Mouse (Mus musculus) CD4-positive helper T cell, adult 2 months (primary cell): ENCODE data around the gene Agps.
A peak's percentile ranks its signal among the peaks of the same experiment; 100 is the strongest.

Source experiments
- DNase-seq: peaks from one replicate; pipeline ENCODE4 v3.0.0-alpha.2; 2012; ENCODE audit warnings: low read depth, missing footprints, low spot score

Gene Agps

GRCm38 (mm10) chr2:75828931-75829610 lies 2.9 kb upstream of the Agps start:
- no peak for DNase-seq

DNA sequence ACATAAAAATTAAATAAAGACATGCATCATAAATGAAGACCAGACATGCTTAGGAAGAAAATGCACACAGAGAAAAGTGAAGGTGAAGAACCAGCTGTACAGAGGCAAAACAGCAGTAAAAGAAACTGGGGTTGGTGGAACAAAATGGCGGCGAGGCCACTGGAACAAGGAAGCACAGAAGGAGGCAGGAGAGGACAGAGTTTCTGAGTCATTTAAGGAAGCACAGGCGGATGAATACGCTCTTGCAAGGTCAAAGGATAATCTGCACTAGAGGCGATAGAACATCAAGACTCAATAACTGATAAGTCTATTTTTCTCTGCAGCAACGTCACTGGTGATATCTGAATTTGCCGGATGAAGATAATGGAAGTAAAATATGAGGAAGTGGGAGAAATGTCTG lies 1.7 kb upstream of the Agps start:
- DNase-seq = no peak

GRCm38 (mm10) chr2:75832781-75833180 lies 804 bp downstream of the Agps start:
- peak; percentile 35 for DNase-seq

GRCm38 (mm10) chr2:75834492-75834891 lies 2.5 kb downstream of the Agps start:
- DNase-seq = no peak

GRCm38 (mm10) chr2:75842302-75842701 lies 10.3 kb downstream of the Agps start:
- DNase-seq = no peak

DNA sequence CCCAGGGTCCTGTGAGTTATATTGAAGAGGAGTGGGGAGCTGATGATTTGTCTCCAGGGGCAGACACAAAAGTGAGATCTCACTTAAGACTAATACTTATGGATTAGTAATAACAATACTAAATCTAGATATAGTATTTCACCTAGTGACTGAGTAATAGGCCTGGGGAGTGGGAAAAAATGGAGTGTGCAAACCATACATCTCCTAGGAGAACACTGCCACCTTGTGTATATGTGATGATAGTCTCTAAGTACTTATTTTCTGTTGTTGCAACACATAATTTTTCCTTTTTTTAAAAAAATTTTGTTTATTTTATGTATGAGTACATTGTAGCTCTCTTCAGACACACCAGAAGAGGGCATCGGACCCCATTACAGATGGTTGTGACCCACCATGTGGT lies 15.7 kb downstream of the Agps start:
- DNase-seq = peak; percentile 47

DNA sequence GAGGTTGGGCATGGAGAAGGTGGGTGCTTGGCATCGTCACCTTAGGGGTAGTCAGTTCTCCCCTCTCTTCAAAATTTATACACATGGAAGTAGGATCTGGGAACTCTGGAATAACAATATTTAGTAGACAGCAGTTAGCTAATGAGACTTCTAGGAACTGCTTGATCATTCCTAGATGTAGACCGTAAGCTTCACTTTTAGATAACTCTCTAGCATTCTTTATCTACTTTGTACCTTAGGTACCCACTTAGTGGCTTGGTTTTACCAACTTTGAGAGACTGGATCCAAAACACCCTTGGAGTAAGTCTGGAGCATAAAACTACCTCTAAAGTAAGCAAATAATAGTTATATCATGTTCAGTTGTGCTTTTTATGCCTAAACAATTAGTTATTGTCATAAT lies 20.5 kb downstream of the Agps start:
- no peak for DNase-seq

- no peak for DNase-seq
Measured at GRCm38 (mm10) chr2:75854136-75854535, 22.2 kb downstream of the Agps start.

- DNase-seq = no peak
Measured at GRCm38 (mm10) chr2:75861115-75861514, 29.1 kb downstream of the Agps start.

DNA sequence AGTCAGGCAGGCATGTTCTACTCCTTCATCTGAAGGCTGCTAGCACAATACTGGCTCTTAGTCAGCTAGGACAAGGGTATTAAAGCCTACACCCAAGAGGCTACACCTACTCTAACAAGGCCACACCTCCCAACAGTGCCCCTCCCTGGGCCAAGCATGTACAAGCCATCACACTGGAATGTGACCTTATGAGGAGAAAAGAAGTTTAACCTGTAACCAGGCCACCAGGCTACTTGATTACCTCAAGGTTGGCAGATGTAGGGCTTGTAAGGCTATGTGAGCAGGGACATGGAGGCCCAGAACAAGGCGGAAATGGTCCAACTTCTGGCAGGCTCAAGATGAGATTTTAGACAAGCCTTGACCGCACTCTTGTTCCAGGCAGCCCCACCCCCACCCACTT lies 37.6 kb downstream of the Agps start:
- DNase-seq = peak; percentile 18

GRCm38 (mm10) chr2:75874008-75874559 lies 42.1 kb downstream of the Agps start:
- no peak for DNase-seq

DNA sequence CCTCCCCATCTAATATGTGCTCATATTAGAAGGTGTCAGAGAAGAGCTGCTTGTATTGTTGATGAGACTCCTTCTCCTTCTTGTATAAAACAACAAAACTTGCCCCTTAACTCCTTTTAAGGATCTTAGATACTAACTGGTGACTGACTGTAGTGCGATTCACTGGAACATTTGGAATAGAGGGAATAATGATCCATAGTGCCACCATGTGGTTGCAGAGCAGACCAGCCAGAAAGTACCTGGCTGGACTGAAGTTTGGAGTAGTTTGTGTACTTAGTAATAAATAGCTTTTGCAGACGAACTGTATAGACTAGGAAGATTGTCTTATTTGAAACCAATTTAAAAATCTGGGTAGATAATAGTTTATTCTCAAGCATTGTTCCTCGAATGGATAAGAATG lies 47.8 kb downstream of the Agps start:
- no peak for DNase-seq

DNA sequence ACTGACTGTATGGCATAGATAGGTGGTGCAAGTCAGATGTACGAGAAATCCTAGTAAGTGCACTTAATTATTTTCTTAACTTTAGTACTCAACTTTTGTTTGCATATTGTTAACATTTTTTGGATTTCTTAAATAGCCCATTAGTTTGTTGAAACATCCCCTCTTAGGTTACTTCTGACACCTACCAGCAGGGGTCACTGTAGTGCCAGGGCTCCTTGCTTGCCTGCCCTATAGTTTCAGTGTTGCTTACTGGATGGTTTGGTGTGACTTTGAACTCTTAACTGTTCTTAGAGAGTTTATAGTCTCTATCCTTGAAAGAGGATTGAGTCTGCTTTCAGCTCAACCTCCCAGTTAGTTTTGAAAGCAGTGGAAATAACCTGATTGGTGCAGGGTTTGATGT lies 51.6 kb downstream of the Agps start:
- DNase-seq = peak; percentile 69

DNA sequence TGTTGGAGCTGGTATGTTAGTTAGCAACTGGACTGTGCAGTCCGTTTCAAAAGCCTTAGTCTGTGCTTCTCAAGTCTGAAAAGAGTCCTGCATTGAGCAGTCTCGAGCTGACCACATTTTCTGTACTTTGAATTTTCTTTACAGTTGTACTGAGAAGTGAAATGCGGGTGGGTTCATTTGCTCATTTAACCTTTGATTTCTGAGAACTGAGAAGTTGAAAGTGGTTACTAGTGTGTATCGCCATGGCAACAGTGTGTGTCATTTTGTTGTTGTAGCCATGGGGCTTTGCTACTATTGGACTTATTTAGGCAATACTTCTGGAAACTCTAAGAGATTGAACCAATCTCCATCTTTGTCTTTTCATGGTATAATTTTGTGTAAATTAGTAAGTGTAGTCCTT lies 60.0 kb downstream of the Agps start:
- DNase-seq = peak; percentile 73

GRCm38 (mm10) chr2:75895711-75896110 lies 63.7 kb downstream of the Agps start:
- DNase-seq = no peak

DNA sequence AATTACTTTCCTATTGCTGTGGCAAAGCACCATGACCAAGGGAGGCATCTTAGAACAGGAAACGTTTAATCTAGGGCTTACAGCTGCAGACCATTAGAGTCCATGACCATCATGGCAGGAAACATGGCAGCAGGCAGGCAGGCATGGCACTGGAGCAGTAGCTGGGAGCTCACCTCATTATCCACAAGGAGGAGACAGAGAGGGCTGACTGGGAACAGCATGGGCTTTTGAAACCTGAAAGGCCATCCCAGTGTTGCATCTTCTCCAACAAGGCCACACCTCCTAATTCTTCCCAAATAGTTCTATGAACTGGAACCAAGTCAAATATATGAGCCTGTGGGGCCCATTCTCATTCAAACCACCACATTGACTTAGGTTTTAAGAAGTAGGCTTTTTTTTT lies 68.3 kb downstream of the Agps start:
- DNase-seq = no peak

DNA sequence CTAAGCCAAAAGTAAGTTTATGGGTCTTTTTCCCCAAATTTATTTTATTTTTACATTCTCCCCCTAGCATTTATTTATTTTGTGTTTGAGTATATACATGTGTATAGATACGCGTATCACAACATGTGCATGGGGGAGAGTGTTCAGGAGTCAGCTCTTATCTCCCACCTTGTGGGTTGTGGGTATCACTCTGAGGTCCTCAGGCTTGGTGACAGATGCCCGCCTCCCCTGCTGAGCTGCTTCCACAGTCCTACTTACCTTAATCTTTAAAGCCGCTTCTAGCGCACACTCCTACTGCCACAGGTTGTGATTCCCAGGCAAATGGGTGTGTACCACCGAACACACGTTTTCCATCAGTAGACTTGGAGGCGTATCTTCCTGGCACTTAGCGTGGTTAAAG lies 69.9 kb downstream of the Agps start:
- DNase-seq = no peak

GRCm38 (mm10) chr2:75907142-75907541 lies 75.2 kb downstream of the Agps start:
- DNase-seq = no peak

DNA sequence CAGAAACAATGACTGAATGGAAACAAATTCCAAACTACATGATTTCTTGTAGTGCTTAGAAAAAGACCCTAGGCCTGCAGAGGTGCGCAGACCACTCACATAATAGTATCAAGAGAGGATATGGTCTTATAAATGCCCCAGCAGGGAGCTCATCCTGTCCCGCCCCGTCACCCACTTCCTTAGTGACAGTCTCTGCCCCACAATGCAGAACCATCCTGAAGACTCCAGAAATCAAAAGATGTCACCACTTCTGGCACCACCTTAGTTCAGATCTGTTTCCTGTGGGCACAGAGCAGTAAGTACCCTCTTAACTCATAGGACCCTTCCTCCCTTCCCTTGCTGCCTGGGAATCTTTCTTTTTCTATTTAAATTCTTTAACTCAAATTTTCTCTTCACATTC lies 83.1 kb downstream of the Agps start:
- no peak for DNase-seq

DNA sequence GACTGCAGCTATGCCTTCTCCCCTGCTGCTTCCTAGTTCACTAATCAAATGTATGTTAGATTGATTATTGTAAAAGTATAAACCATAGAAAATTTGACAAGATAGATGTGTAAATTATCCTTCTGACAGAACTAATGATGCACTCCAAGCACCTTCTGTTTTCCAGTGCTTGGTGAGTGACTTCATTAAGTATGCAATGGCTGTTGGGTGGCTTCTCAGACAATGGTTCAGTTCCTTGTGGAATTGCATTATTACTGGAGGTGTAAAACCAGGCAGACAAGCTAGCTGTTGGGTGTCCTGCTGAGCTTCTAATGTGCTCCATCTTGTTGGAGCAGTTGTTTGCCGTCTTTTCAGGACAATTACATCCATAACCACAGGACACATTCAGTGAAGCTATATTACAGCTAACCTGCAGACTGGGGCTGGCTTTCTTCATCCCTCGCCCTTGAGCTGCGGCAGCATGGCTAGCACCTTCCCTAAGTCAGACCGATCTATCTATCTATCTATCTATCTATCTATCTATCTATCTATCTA lies 91.9 kb downstream of the Agps start:
- DNase-seq = no peak

DNA sequence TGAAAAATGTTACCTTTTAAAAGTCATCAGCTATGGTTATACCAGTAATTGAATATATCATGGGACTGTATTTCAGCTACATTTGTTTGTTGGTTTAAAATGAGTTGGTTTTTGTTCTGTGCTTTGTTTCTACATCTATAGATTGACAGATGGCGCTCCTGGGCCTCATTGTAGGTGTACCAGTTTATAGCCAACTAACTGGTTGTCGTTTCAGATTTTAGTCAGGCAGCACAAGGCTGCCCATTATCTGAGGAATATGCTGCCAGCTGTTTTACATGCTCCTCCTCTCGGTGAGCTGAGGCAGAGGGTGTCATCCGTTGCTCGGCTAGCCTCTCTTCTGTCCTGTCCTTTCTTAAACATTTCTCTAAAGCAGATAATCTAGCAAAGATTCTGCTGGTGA lies 94.1 kb downstream of the Agps start:
- no peak for DNase-seq

- no peak for DNase-seq
Measured at GRCm38 (mm10) chr2:75928011-75928410, 96.0 kb downstream of the Agps start.

- DNase-seq = no peak
Measured at GRCm38 (mm10) chr2:75929141-75929540, 97.2 kb downstream of the Agps start.
